Mouse (Mus musculus) kidney, adult 2 months (tissue): Measurements from ENCODE around the gene Hic1. TPM values are rescaled to one million over a fixed set of nuclear protein-coding genes. Genes with fewer than 3 reads are reported as not detected.

Experiments used
- DNase-seq: peaks from one replicate; pipeline ENCODE4 v3.0.0; 2021
- H3K27ac ChIP-seq: fragments of 200-500 bp; 2 replicates; pipeline ENCODE4 v1.5.1; 2012; ENCODE audit warnings: low read depth, low read length, control low read depth, inconsistent platforms; ENCODE audit not compliant: insufficient read depth
- H3K27me3 ChIP-seq: fragments of 200-500 bp; replicated peaks from 2 replicates; pipeline ENCODE4 v1.6.1; 2012; ENCODE audit warnings: mild to moderate bottlenecking, moderate library complexity, low read length, inconsistent platforms; ENCODE audit not compliant: control insufficient read depth, insufficient read depth
- H3K36me3 ChIP-seq: fragments of 200-500 bp; 2 replicates; pipeline ENCODE4 v1.6.1; 2012; ENCODE audit warnings: mild to moderate bottlenecking, moderate library complexity, low read length, inconsistent platforms; ENCODE audit not compliant: control insufficient read depth, insufficient read depth
- H3K4me1 ChIP-seq: fragments of 200-500 bp; 2 replicates; pipeline ENCODE4 v1.6.1; 2011; ENCODE audit warnings: low read length; ENCODE audit not compliant: control insufficient read depth, insufficient read depth
- H3K4me3 ChIP-seq: fragments of 200-500 bp; 2 replicates; pipeline ENCODE4 v1.5.1; 2011; ENCODE audit warnings: mild to moderate bottlenecking, low read depth, low read length, control low read depth; ENCODE audit not compliant: insufficient read depth
- CTCF ChIP-seq: fragments of 200-500 bp; conservative IDR thresholded peaks from 2 replicates; pipeline ENCODE4 v1.5.1; 2011; ENCODE audit warnings: low read depth, mild to moderate bottlenecking, control low read depth, low read length, moderate library complexity, mixed read lengths; ENCODE audit not compliant: insufficient read depth, insufficient read length
- POLR2A ChIP-seq: fragments of 200-500 bp; IDR thresholded peaks from one replicate; pipeline ENCODE4 v1.6.1; 2011; ENCODE audit warnings: low read depth, low read length, control low read depth
- WGBS: fragments of 180-500 bp; shearing (Covaris S2); methylation state at CpG from one replicate; pipeline ENCODE4 v1.1.7; 2018; 5-methylcytosine and 5-hydroxymethylcytosine counted together
- polyA plus RNA-seq: library from polyadenylated mRNA; depleted of rRNA; stranded (reverse); fragments of >200 nt; gene quantifications from 2 replicates; pipeline ENCODE4 v1.2.3, GENCODE M21; 2012

Hic1 gene
- polyA plus RNA-seq, 1 experiment, result 8.6 TPM

DNA sequence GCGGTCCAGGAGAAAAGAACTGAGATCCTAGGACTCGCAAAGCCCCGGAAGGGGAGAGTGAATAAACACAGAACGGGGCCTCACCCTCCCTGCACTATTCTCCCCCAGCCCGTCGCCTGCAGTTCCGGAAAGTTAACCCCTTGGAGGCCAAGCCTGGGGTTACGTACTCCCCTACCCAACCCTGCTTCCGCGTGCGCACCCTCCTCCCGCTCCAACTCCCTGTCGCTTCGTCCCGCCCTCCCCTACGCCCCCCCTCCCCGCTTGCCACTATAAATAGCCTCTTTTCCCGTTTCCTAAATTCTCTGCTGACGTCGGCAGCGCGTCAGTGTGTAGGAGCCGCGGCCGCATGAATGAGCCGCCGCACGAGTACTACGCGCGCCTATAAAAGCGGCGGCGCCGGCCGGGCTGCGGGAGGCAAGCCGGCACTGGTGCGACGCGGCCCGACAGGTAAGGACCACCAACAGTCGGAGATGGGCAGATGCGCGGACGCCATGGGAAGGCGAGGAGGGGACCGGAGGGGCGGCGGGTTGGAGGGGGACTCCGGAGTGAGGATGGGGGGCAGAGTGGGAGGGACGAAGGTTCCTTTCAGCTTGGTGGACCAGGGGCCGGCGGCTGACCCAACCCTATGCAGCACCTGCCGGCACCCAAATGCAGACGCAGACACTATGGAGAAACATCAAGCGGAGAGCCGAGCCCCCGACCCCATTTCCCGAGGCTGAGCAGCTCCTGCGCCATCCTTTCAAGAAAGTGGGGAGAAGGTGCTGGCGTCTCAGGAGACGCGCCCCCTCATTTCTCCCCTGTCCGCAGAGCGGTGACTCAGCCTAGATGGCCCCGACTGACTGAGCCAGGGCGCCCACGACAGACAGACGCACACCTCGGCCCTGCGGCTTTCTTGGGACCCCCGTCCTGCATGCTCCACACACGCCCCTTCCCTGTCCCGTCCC is 3.1 kb upstream of the Hic1 start:
- under 1% methylated on average over 74 of the region's 75 CpGs for WGBS
- peak overlapping the region; percentile 63 for H3K4me3 ChIP-seq
- H3K36me3 ChIP-seq, result no peaks in the 10 kb centered on the region; the same call in 1 of the 2 replicates
- H3K27ac ChIP-seq, result no peak overlapping the region
- TF ChIP-seq CTCF, result no peak
- TF ChIP-seq POLR2A, result no peak
- no peaks in the 10 kb centered on the region for H3K27me3 ChIP-seq
- peaks cover 4% of the 10 kb centered on the region; the same call in 1 of the 2 replicates for H3K4me1 ChIP-seq
- DNase-seq, result no peak

DNA sequence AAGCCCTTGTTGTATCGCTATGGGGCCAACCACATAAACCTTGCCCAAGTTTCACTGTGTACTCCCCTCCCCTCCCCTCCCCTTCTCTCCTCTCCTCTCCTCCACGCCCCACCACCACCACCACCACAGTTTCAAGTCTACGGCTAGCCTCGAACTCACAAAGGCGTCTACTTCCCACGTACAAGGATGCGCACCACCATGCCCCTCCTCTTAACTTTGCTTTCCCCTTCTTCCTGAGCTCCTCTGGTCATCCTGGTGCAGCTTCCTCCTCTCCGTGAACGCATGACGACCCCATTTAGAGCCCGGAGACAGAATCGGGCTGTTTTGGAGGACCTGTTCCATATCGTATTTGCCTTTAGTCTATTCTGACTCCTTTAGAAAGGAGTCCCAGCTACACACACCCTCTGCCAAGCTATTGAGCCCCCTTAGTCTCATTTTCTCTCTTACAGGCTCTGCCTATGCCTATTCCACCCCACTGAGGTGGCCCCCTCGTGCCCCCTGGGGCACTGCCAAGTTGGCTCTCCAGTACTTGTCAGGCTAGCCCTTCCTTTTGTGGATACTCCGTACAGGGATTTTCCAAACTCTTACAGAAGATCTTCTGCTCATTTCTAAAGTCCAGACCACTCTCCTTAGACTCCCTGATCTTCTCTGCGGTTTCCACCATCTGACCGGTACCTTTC is 2.0 kb upstream of the Hic1 start:
- no peak overlapping the region for H3K27ac ChIP-seq
- 19% methylated on average over 17 of the region's 17 CpGs for WGBS
- peaks cover 4% of the 10 kb centered on the region; the same call in 1 of the 2 replicates for H3K4me1 ChIP-seq
- no peak overlapping the region for H3K4me3 ChIP-seq
- H3K36me3 ChIP-seq, result no peaks in the 10 kb centered on the region
- TF ChIP-seq CTCF (no peak), POLR2A (no peak)
- H3K27me3 ChIP-seq, result no peaks in the 10 kb centered on the region
- no peak for DNase-seq

DNA sequence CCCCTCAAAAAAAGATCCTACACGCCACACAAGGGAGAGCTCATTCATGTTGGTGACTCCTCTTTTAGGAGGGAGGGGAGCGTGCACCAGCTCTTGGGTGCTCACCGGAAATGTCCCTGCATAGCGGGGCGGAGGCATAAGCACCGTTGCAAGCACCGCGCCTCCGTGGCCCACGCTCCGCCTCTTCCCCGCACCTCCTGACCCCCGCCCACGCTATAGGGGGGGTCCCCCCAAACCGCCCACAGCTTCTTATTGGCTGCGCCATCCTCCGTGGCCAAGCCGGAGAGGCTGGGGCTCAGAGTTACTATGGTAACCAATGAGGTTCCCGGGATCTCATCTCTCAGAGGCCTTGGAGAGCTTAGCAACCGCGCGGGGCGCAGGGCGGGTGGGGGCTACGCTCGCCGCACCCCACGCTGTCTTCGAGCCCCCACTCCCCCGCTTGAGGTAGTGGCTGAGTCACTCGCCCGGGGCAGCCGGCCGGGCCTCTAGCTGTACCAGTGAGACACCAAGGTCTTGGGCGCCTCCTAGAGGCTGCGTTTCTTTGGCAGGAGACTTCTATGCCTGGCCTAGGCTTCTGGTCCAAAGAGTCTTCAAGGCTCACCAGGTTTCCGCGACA is 925 bp upstream of the Hic1 start:
- peak; percentile 96 for DNase-seq
- no peak overlapping the region for H3K27ac ChIP-seq

GRCm38 (mm10) chr11:75168590-75169361 is 543 bp downstream of the Hic1 start:
- Histone ChIP-seq H3K4me1 (peaks cover 6% of the 10 kb centered on the region; the same call in 1 of the 2 replicates), H3K27me3 (no peaks in the 10 kb centered on the region), H3K27ac (peak overlapping the region; percentile 40; the same call in 1 of the 2 replicates), H3K36me3 (no peaks in the 10 kb centered on the region), H3K4me3 (peak overlapping the region; percentile 56)
- under 1% methylated on average over 81 of the region's 83 CpGs for WGBS
- DNase-seq, result peak; percentile 88
- TF ChIP-seq CTCF (peak; percentile 86), POLR2A (peak; percentile 27)

More for the DNA sequence above, 925 bp upstream of the Hic1 start:
- no peaks in the 10 kb centered on the region for H3K27me3 ChIP-seq
- peaks cover 7% of the 10 kb centered on the region; the same call in 1 of the 2 replicates for H3K4me1 ChIP-seq
- under 1% methylated on average over 38 of the region's 38 CpGs for WGBS
- no peaks in the 10 kb centered on the region for H3K36me3 ChIP-seq
- TF ChIP-seq POLR2A (no peak), CTCF (peak; percentile 75)
- peak overlapping the region; percentile 17; the same call in 1 of the 2 replicates for H3K4me3 ChIP-seq

- 23% methylated on average over 56 of the region's 63 CpGs for WGBS
- Histone ChIP-seq H3K4me3 (peak overlapping the region; percentile 56), H3K27ac (peak overlapping the region; percentile 27), H3K4me1 (peaks cover 9% of the 10 kb centered on the region; the same call in 1 of the 2 replicates), H3K27me3 (no peaks in the 10 kb centered on the region), H3K36me3 (no peaks in the 10 kb centered on the region)
- peak; percentile 50 for DNase-seq
- TF ChIP-seq POLR2A (no peak), CTCF (no peak)
Observed at GRCm38 (mm10) chr11:75167643-75168589, 1.4 kb downstream of the Hic1 start.
